Mouse (Mus musculus): ENCODE measurements around the gene Hmcn2.

Hmcn2 gene

GRCm38 (mm10) chr2:31453559-31454177, 139.5 kb downstream of the Hmcn2 start:
- DNase-seq (ENCODE audit: extremely low read depth, insufficient read length, low spot score) = peak; percentile 81

- peak; percentile 72 for DNase-seq (ENCODE audit: extremely low read depth, insufficient read length, low spot score)
These were observed 140.1 kb downstream of the Hmcn2 start for GRCm38 (mm10) chr2:31454280-31454679.

GRCm38 (mm10) chr2:31455418-31455817, 141.2 kb downstream of the Hmcn2 start:
- DNase-seq (ENCODE audit: extremely low read depth, insufficient read length, low spot score) = peak; percentile 53

GRCm38 (mm10) chr2:31458460-31458859, 144.2 kb downstream of the Hmcn2 start:
- DNase-seq (ENCODE audit: extremely low read depth, insufficient read length, low spot score) = no peak

GRCm38 (mm10) chr2:31458989-31459936, 145.0 kb downstream of the Hmcn2 start:
- no peak for DNase-seq (ENCODE audit: extremely low read depth, insufficient read length, low spot score)

GRCm38 (mm10) chr2:31460025-31460571, 145.9 kb downstream of the Hmcn2 start:
- DNase-seq (ENCODE audit: extremely low read depth, insufficient read length, low spot score) = no peak

GRCm38 (mm10) chr2:31460920-31461319, 146.7 kb downstream of the Hmcn2 start:
- no peak for DNase-seq (ENCODE audit: extremely low read depth, insufficient read length, low spot score)

GRCm38 (mm10) chr2:31462051-31462450, 147.8 kb downstream of the Hmcn2 start:
- DNase-seq (ENCODE audit: extremely low read depth, insufficient read length, low spot score) = no peak

GRCm38 (mm10) chr2:31463253-31463652, 149.0 kb downstream of the Hmcn2 start:
- no peak for DNase-seq (ENCODE audit: extremely low read depth, insufficient read length, low spot score)

- no peak for DNase-seq (ENCODE audit: extremely low read depth, insufficient read length, low spot score)
These were observed 149.7 kb downstream of the Hmcn2 start for GRCm38 (mm10) chr2:31463696-31464528.

- no peak for DNase-seq (ENCODE audit: extremely low read depth, insufficient read length, low spot score)
These were observed 150.3 kb downstream of the Hmcn2 start for GRCm38 (mm10) chr2:31464529-31464910.

- no peak for DNase-seq (ENCODE audit: extremely low read depth, insufficient read length, low spot score)
These were observed 153.2 kb downstream of the Hmcn2 start for GRCm38 (mm10) chr2:31467457-31467856.

GRCm38 (mm10) chr2:31468857-31469256, 154.6 kb downstream of the Hmcn2 start:
- no peak for DNase-seq (ENCODE audit: extremely low read depth, insufficient read length, low spot score)

- DNase-seq (ENCODE audit: extremely low read depth, insufficient read length, low spot score) = no peak
These were observed 155.3 kb downstream of the Hmcn2 start for GRCm38 (mm10) chr2:31469480-31469879.

GRCm38 (mm10) chr2:31469931-31470682, 155.9 kb downstream of the Hmcn2 start, which contains the start of gene Ass1:
Gene Ass1, plus strand, starts transcription at chr2:31470207.
- DNase-seq (ENCODE audit: extremely low read depth, insufficient read length, low spot score) = peak; percentile 96

GRCm38 (mm10) chr2:31470683-31471385, 156.6 kb downstream of the Hmcn2 start:
- no peak for DNase-seq (ENCODE audit: extremely low read depth, insufficient read length, low spot score)

GRCm38 (mm10) chr2:31471611-31472010, 157.4 kb downstream of the Hmcn2 start:
- DNase-seq (ENCODE audit: extremely low read depth, insufficient read length, low spot score) = no peak

- DNase-seq (ENCODE audit: extremely low read depth, insufficient read length, low spot score) = no peak
These were observed 158.3 kb downstream of the Hmcn2 start for GRCm38 (mm10) chr2:31472406-31473065.

GRCm38 (mm10) chr2:31473941-31474340, 159.7 kb downstream of the Hmcn2 start:
- DNase-seq (ENCODE audit: extremely low read depth, insufficient read length, low spot score) = no peak
